Mouse (Mus musculus) cerebellum, adult (tissue): Measurements from ENCODE around the gene Dusp18.

Experiments
- ATAC-seq: cut with Nextera tagmentation; 2 replicates; pipeline ENCODE4 v1.9.2; 2017; ENCODE audit warnings: mild to moderate bottlenecking, moderate library complexity, mixed read lengths; ENCODE audit not compliant: insufficient number of reproducible peaks, low FRiP score, low TSS enrichment

Gene Dusp18

GRCm38 (mm10) chr11:3894406-3895281 lies at the start of gene Dusp18, which contains the start of gene 4921536K21Rik:
TSS of gene Dusp18 (plus strand) at chr11:3895240.
TSS of gene 4921536K21Rik (minus strand) at chr11:3895098.
- peak; percentile 56; the same call in 1 of the 2 replicates for ATAC-seq

GRCm38 (mm10) chr11:3846351-3846750 lies 48.7 kb upstream of the Dusp18 start:
- ATAC-seq: no peak

GRCm38 (mm10) chr11:3849469-3850314 lies 45.3 kb upstream of the Dusp18 start:
- no peak for ATAC-seq

- no peak for ATAC-seq
Observed at GRCm38 (mm10) chr11:3850315-3850614, 44.8 kb upstream of the Dusp18 start.

- ATAC-seq: no peak
Observed at GRCm38 (mm10) chr11:3850746-3851277, 44.2 kb upstream of the Dusp18 start.

GRCm38 (mm10) chr11:3851872-3852271 lies 43.2 kb upstream of the Dusp18 start:
- ATAC-seq: no peak

GRCm38 (mm10) chr11:3853031-3853430 lies 42.0 kb upstream of the Dusp18 start:
- no peak for ATAC-seq

- ATAC-seq: peak; percentile 95
Observed at GRCm38 (mm10) chr11:3853481-3854034, 41.5 kb upstream of the Dusp18 start.

- no peak for ATAC-seq
Observed at GRCm38 (mm10) chr11:3854156-3854555, 40.9 kb upstream of the Dusp18 start.

GRCm38 (mm10) chr11:3855846-3856245 lies 39.2 kb upstream of the Dusp18 start:
- peak; percentile 28; the same call in 1 of the 2 replicates for ATAC-seq

GRCm38 (mm10) chr11:3857902-3858301 lies 37.1 kb upstream of the Dusp18 start:
- ATAC-seq: no peak

GRCm38 (mm10) chr11:3859778-3860177 lies 35.3 kb upstream of the Dusp18 start:
- no peak for ATAC-seq

- ATAC-seq: no peak
Observed at GRCm38 (mm10) chr11:3860361-3860760, 34.7 kb upstream of the Dusp18 start.

GRCm38 (mm10) chr11:3862661-3863453 lies 32.2 kb upstream of the Dusp18 start:
- ATAC-seq: no peak

GRCm38 (mm10) chr11:3863454-3864112 lies 31.5 kb upstream of the Dusp18 start, which contains the start of gene Osbp2:
TSS of gene Osbp2 (minus strand) at chr11:3863903.
- peak; percentile 86 for ATAC-seq

GRCm38 (mm10) chr11:3864343-3864742 lies 30.7 kb upstream of the Dusp18 start:
- ATAC-seq: no peak

- no peak for ATAC-seq
Observed at GRCm38 (mm10) chr11:3876419-3876818, 18.6 kb upstream of the Dusp18 start.

- ATAC-seq: no peak
Observed at GRCm38 (mm10) chr11:3878660-3879059, 16.4 kb upstream of the Dusp18 start.

GRCm38 (mm10) chr11:3879836-3880235 lies 15.2 kb upstream of the Dusp18 start:
- ATAC-seq: 0 out of 2 replicates have a peak, but pooled peaks have one; percentile 72
